Mouse (Mus musculus): ENCODE measurements around the gene Col11a2. TPM values are rescaled to one million over a fixed set of nuclear protein-coding genes. Genes with fewer than 3 reads are reported as not detected.

Gene Col11a2
- total and polyA plus RNA-seq, 3 experiments = 3.0 to 6.0 (median 5.8) TPM

DNA sequence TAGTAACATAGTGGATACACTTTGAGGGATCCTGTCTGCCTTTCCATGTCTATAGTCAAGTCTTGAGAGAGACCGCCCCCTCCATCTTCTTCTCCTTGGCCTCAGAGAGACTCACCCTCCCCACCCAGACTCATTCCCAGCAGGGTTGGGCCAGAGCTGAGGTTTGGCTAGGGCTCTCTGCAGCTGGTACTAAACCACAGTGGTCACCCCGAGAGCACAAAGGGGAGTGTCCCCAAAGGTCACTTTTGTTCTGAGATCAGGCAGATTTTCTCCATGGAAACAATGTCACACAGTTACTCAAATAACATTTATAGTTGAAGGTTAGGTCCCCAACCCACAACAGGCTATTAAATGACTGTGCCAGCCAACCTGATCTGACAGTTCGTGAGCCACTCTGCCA lies 29.6 kb downstream of the Col11a2 start:
- Histone ChIP-seq H3K4me1 (ENCODE audit: control insufficient read depth in 1 of 2, insufficient read depth in 2 of 2) (peaks cover 0 to 14% of the 10 kb centered on the region in 2 experiments; a peak in 2 of 4 replicates), H3K9ac (ENCODE audit: insufficient read depth, low read depth) (no peak overlapping the region), H3K9me3 (replicated peaks; ENCODE audit: low read length) (no peaks in the 10 kb centered on the region), H3K4me2 (ENCODE audit: insufficient read depth, low read depth, poor library complexity, severe bottlenecking) (no peak overlapping the region), H3K79me2 (replicated peaks; ENCODE audit: control insufficient read depth, extremely low read depth, insufficient read depth, poor library complexity, severe bottlenecking) (no peaks in the 10 kb centered on the region), H3K4me3 (replicated peaks in 1 of 3; ENCODE audit: low read depth in 2 of 3, low read length in 2 of 3, poor library complexity in 1 of 3) (no peak overlapping the region), H3K27ac (ENCODE audit: insufficient read depth, low read depth) (no peak overlapping the region), H3K36me3 (replicated peaks in 1 of 2; ENCODE audit: control insufficient read depth in 1 of 2, insufficient read depth in 1 of 2, low read length in 1 of 2) (peaks cover 20 to 42% of the 10 kb centered on the region in 2 experiments), H3K27me3 (replicated peaks) (no peaks in the 10 kb centered on the region)
- in situ Hi-C loops (cut with MboI; ENCODE audit: low pct_ligation_motif_present, low pct_unique_long_range_greater_than_20kb, low sequenced_read_pairs) (no loop called here), dilution Hi-C loops (cut with MboI; ENCODE audit: extremely low pct_ligation_motif_present, extremely low pct_unique_long_range_greater_than_20kb, low sequenced_read_pairs) (no loop called here)
- no peak for TF ChIP-seq POLR2A (IDR thresholded peaks at IDR 0.05; ENCODE audit: low read depth, low read length)
- no peak for TF ChIP-seq TBP (conservative IDR thresholded peaks at IDR 0.05; ENCODE audit: low read depth, low read length)
- no peak for TF ChIP-seq HCFC1 (IDR thresholded peaks at IDR 0.05; ENCODE audit: low read depth, low read length)
- TF ChIP-seq CHD1 (IDR thresholded peaks at IDR 0.05; ENCODE audit: low read depth, low read length) = no peak
- DNase-seq (ENCODE audit: extremely low read depth) = no peak

DNA sequence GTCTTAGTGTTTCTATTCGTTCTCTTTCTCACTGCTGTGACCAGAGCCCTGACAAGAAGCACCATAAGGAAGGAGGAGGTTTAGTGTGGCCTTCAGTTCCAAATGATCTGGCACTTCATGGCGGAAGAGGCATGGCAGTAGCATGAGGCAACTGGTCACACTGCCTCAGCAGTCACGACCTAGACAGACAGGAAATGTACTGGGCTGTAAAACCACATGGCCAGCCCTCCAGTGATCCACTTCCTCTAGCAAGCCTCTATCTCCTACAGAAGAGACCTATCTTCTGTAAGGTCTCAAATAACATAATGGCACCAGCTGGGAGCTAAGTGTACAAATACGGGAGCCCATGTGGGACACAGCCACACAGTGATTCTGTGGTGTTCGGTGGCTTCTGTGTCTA lies 32.9 kb downstream of the Col11a2 start:
- DNase-seq (ENCODE audit: extremely low read depth) = no peak
- H3K4me1 ChIP-seq (ENCODE audit: control insufficient read depth in 1 of 2, insufficient read depth in 2 of 2) = peaks cover 0 to 14% of the 10 kb centered on the region in 2 experiments; a peak in 2 of 4 replicates
- H3K9me3 ChIP-seq (replicated peaks; ENCODE audit: low read length) = no peaks in the 10 kb centered on the region
- in situ Hi-C loops (cut with MboI; ENCODE audit: low pct_ligation_motif_present, low pct_unique_long_range_greater_than_20kb, low sequenced_read_pairs) = no loop called here
- H3K4me3 ChIP-seq (replicated peaks in 1 of 3; ENCODE audit: low read depth in 2 of 3, low read length in 2 of 3, poor library complexity in 1 of 3) = no peak overlapping the region
- H3K27ac ChIP-seq (ENCODE audit: insufficient read depth, low read depth) = no peak overlapping the region
- H3K79me2 ChIP-seq (replicated peaks; ENCODE audit: control insufficient read depth, extremely low read depth, insufficient read depth, poor library complexity, severe bottlenecking) = no peaks in the 10 kb centered on the region
- H3K36me3 ChIP-seq (replicated peaks in 1 of 2; ENCODE audit: control insufficient read depth in 1 of 2, insufficient read depth in 1 of 2, low read length in 1 of 2) = peaks cover 0 to 11% of the 10 kb centered on the region in 2 experiments
- dilution Hi-C loops (cut with MboI; ENCODE audit: extremely low pct_ligation_motif_present, extremely low pct_unique_long_range_greater_than_20kb, low sequenced_read_pairs) = no loop called here
- peaks cover 1% of the 10 kb centered on the region for H3K27me3 ChIP-seq (replicated peaks)
- no peak overlapping the region for H3K4me2 ChIP-seq (ENCODE audit: insufficient read depth, low read depth, poor library complexity, severe bottlenecking)
- TF ChIP-seq IRF4 (IDR thresholded peaks at IDR 0.05; ENCODE audit: low read depth, low read length) (no peak), EP300 (IDR thresholded peaks at IDR 0.05; ENCODE audit: low read length) (no peak), ETS1 (conservative IDR thresholded peaks at IDR 0.05; ENCODE audit: low read depth, low read length) (no peak), JUND (conservative IDR thresholded peaks at IDR 0.05; ENCODE audit: low read depth, low read length) (no peak), CHD2 (IDR thresholded peaks at IDR 0.05; ENCODE audit: low read length) (no peak), SIN3A (IDR thresholded peaks at IDR 0.05; ENCODE audit: low read length) (no peak), MXI1 (IDR thresholded peaks at IDR 0.05; ENCODE audit: low read depth, low read length) (no peak), GABPA (IDR thresholded peaks at IDR 0.05; ENCODE audit: insufficient replicate concordance, low read depth, low read length) (no peak), ELF1 (IDR thresholded peaks at IDR 0.05; ENCODE audit: low read depth, low read length) (no peak)
- no peak overlapping the region for H3K9ac ChIP-seq (ENCODE audit: insufficient read depth, low read depth)

DNA sequence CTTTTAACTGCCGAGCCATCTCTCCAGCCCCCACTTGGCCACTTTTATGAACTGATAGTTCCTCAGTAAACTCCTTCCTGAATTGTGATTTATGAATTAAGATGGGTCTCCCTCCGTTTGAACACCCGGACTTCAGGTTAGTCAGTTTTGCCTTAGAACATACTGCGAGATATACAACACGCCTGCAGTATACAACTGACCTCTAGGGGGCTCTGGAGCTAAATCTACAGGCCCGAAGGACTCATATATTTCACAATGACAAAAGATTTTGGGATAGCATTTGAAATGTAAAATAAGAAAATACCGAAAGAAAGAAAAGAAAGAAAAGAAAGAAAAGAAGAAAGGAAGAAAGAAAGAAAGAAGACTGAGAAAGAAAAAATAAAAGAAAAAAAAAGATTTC lies 36.0 kb downstream of the Col11a2 start:
- no peak for TF ChIP-seq JUND (conservative IDR thresholded peaks at IDR 0.05; ENCODE audit: low read depth, low read length)
- 0 out of 2 replicates have a peak, but pooled peaks have one; percentile 23 for TF ChIP-seq RCOR1 (conservative IDR thresholded peaks at IDR 0.05; ENCODE audit: low read depth, low read length)
- no peak for TF ChIP-seq ZMIZ1 (IDR thresholded peaks at IDR 0.05; ENCODE audit: low read depth, low read length)
- TF ChIP-seq MAFK (IDR thresholded peaks at IDR 0.05; ENCODE audit: insufficient replicate concordance, low read length) = no peak
- no peak for TF ChIP-seq POLR2A (IDR thresholded peaks at IDR 0.05; ENCODE audit: low read depth, low read length)
- TF ChIP-seq POLR2AphosphoS2 (IDR thresholded peaks at IDR 0.05; ENCODE audit: low read depth, low read length) = no peak
- no peak for TF ChIP-seq BHLHE40 (IDR thresholded peaks at IDR 0.05; ENCODE audit: low read depth, low read length)
- TF ChIP-seq RAD21 (IDR thresholded peaks at IDR 0.05; ENCODE audit: low read depth, low read length) = peak; percentile 45
- peak; percentile 43 for TF ChIP-seq SMC3 (IDR thresholded peaks at IDR 0.05; ENCODE audit: low read depth, low read length)
- no peak for TF ChIP-seq TBP (conservative IDR thresholded peaks at IDR 0.05; ENCODE audit: low read depth, low read length)
- TF ChIP-seq CTCF (conservative IDR thresholded peaks at IDR 0.05 in 1 of 2, IDR thresholded peaks at IDR 0.05 in 1 of 2; ENCODE audit: low read depth in 2 of 2, low read length in 2 of 2) = peak; percentile 59 to 79; a peak in 3 of 4 replicates
- H3K36me3 ChIP-seq (replicated peaks in 1 of 2; ENCODE audit: control insufficient read depth in 1 of 2, insufficient read depth in 1 of 2, low read length in 1 of 2) = peaks cover 0 to 4% of the 10 kb centered on the region in 2 experiments
- in situ Hi-C loops (cut with MboI; ENCODE audit: low pct_ligation_motif_present, low pct_unique_long_range_greater_than_20kb, low sequenced_read_pairs) (no loop called here), dilution Hi-C loops (cut with MboI; ENCODE audit: extremely low pct_ligation_motif_present, extremely low pct_unique_long_range_greater_than_20kb, low sequenced_read_pairs) (no loop called here)
- no peaks in the 10 kb centered on the region for H3K9me3 ChIP-seq (replicated peaks; ENCODE audit: low read length)
- H3K79me2 ChIP-seq (replicated peaks; ENCODE audit: control insufficient read depth, extremely low read depth, insufficient read depth, poor library complexity, severe bottlenecking) = no peaks in the 10 kb centered on the region
- H3K4me1 ChIP-seq (ENCODE audit: control insufficient read depth in 1 of 2, insufficient read depth in 2 of 2) = peaks cover 3 to 28% of the 10 kb centered on the region in 2 experiments; a peak in 3 of 4 replicates
- H3K27ac ChIP-seq (ENCODE audit: insufficient read depth, low read depth) = no peak overlapping the region
- peaks cover 4% of the 10 kb centered on the region for H3K27me3 ChIP-seq (replicated peaks)
- H3K4me2 ChIP-seq (ENCODE audit: insufficient read depth, low read depth, poor library complexity, severe bottlenecking) = no peak overlapping the region
- no peak overlapping the region for H3K9ac ChIP-seq (ENCODE audit: insufficient read depth, low read depth)
- no peak overlapping the region for H3K4me3 ChIP-seq (replicated peaks in 1 of 3; ENCODE audit: low read depth in 2 of 3, low read length in 2 of 3, poor library complexity in 1 of 3)
- peak; percentile 78 for DNase-seq (ENCODE audit: extremely low read depth)
